Mouse (Mus musculus) stomach, embryonic 16.5 days (tissue): Measurements from ENCODE around the gene Lipm. TPM values are rescaled to one million over a fixed set of nuclear protein-coding genes. Genes with fewer than 3 reads are reported as not detected.

Experiments
- microRNA-seq: library from miRNA; unstranded; fragments of <30 nt; microRNA quantifications from one replicate; pipeline ENCODE4, GENCODE M21; 2016
- polyA plus RNA-seq: library from polyadenylated mRNA; unstranded; fragments of >200 nt; fragmentation: Nextera tagmentation; extraction: Ambion mirVana; gene quantifications from 2 replicates; pipeline ENCODE4 v1.2.1, GENCODE M21; 2015

The Lipm gene
- polyA plus RNA-seq, 1 experiment from 2014 or later = 4.7 TPM

Small RNA genes within 50 kb of the gene (microRNA-seq; reads per million reads assigned to microRNA genes)
- not detected for gene Gm23334

Other genes with a start within 250 kb of the Lipm start
- 0.16 TPM in 1 of 2 replicates, not detected in the other for gene Lipf, start 139.7 kb upstream of the Lipm start, polyA plus RNA-seq
- gene Lipk, start 92.6 kb upstream of the Lipm start, polyA plus RNA-seq = 1.7 and 5.2 TPM in 2 replicates
- not detected in 2 replicates for gene Lipn, start 33.6 kb upstream of the Lipm start, polyA plus RNA-seq
- gene Ankrd22, start 65.1 kb downstream of the Lipm start, polyA plus RNA-seq = 11.2 and 16.2 TPM in 2 replicates
- gene Stambpl1, start 91.3 kb downstream of the Lipm start, polyA plus RNA-seq = 12.5 and 13.2 TPM in 2 replicates
- gene Acta2, start 154.7 kb downstream of the Lipm start, polyA plus RNA-seq = 2,412 and 2,864 TPM in 2 replicates
- gene Fas, start 189.7 kb downstream of the Lipm start, polyA plus RNA-seq = 5.1 and 5.9 TPM in 2 replicates